In genomic region chr11:98390141-98390540, GRCm38 (mm10) we compare ENCODE assay signal across 29 mouse cellular contexts. TPM values are rescaled to one million over a fixed set of nuclear protein-coding genes. Genes with fewer than 3 reads are reported as not detected.
A peak's percentile ranks its signal among the peaks of the same experiment; 100 is the strongest.
DNase-seq lines count a peak whose midpoint lies in the region; ATAC-seq and TF ChIP-seq lines count a peak whose summit lies in the region.
"Had no signal": no experiment of that assay in that cellular context is flagged by ENCODE, and none has a peak within 500 bp of the region (broad histone marks: within the 10 kb centered on the region; RNA-seq: fewer than 3 reads in every experiment).

No protein-coding gene starts in this region.

- H3K79me2 ChIP-seq in C2C12 (ENCODE audit: control insufficient read depth, insufficient read depth) = no peaks in the 10 kb centered on the region

- 0 out of 2 replicates have a peak overlapping the region, but pooled peaks have one; percentile 13 for H3K9ac ChIP-seq in hindbrain, embryonic 13.5 days
- no peak overlapping the region for H3K9ac ChIP-seq in hindbrain, embryonic 11.5 days (ENCODE audit: low read depth, low read length)
- H3K9ac ChIP-seq: embryonic facial prominence, embryonic 15.5 days; forebrain, embryonic 12.5 days; forebrain, postnatal 0 days; heart, embryonic 15.5 days; kidney, embryonic 15.5 days; limb, embryonic 12.5 days; liver, embryonic 12.5 days; midbrain, embryonic 15.5 days; neural tube, embryonic 15.5 days had no signal

- H3ac ChIP-seq in C2C12 (ENCODE audit: control insufficient read depth, insufficient read length, low read depth) = peak overlapping the region; percentile 22

- ATAC-seq in hindbrain, embryonic 13.5 days (ENCODE audit: low FRiP score) = no peak
- no peak for ATAC-seq in hindbrain, embryonic 11.5 days (ENCODE audit: low FRiP score)
- ATAC-seq: hindbrain, embryonic 16.5 days; liver, embryonic 12.5 days; lung, postnatal 0 days; midbrain, embryonic 15.5 days; Patski had no signal

- no peak for TF ChIP-seq CTCF in C2C12 (IDR thresholded peaks at IDR 0.05; ENCODE audit: control insufficient read depth, insufficient read depth, insufficient read length)

- 73% methylated on average over 12 of the region's 12 CpGs for WGBS in hindbrain, embryonic 13.5 days
- 79% methylated on average over 12 of the region's 12 CpGs for WGBS in hindbrain, embryonic 11.5 days

- peaks cover 38% of the 10 kb centered on the region for H3K4me1 ChIP-seq in hindbrain, embryonic 13.5 days (replicated peaks)
- no peaks in the 10 kb centered on the region for H3K4me1 ChIP-seq in hindbrain, embryonic 11.5 days (replicated peaks; ENCODE audit: control insufficient read depth, insufficient read depth, low read length)
- H3K4me1 ChIP-seq: midbrain, embryonic 15.5 days had no signal

- H3K4me2 ChIP-seq in hindbrain, embryonic 13.5 days = no peak overlapping the region
- no peak overlapping the region for H3K4me2 ChIP-seq in hindbrain, embryonic 11.5 days (replicated peaks; ENCODE audit: low read depth, low read length)
- H3K4me2 ChIP-seq: embryonic facial prominence, embryonic 15.5 days; forebrain, embryonic 12.5 days; heart, embryonic 15.5 days; kidney, embryonic 15.5 days; limb, embryonic 12.5 days; liver, embryonic 12.5 days; midbrain, embryonic 15.5 days; neural tube, embryonic 15.5 days had no signal

- H3K79me3 ChIP-seq in C2C12 (ENCODE audit: low read depth) = no peaks in the 10 kb centered on the region

- no peak overlapping the region for H3K27ac ChIP-seq in hindbrain, embryonic 13.5 days
- no peak overlapping the region for H3K27ac ChIP-seq in hindbrain, embryonic 11.5 days (ENCODE audit: low read depth, low read length)
- H3K27ac ChIP-seq: forebrain, embryonic 12.5 days; heart, embryonic 15.5 days; kidney, embryonic 15.5 days; limb, embryonic 12.5 days; liver, embryonic 12.5 days; macrophage; midbrain, embryonic 15.5 days; neural tube, embryonic 15.5 days had no signal

- peak; percentile 37 for DNase-seq in cerebellum, adult 11-12 months
- no peak for DNase-seq in cerebellum, postnatal 36 days
- peak; percentile 89 for DNase-seq in heart, adult 11 months
- no peak for DNase-seq in heart, adult 8-10 months (ENCODE audit: low spot score)
- no peak for DNase-seq in hindbrain, embryonic 11.5 days (ENCODE audit: low spot score)
- DNase-seq in frontal cortex, adult 2 months (ENCODE audit: extremely low spot score in 1 of 2, low spot score in 1 of 2) = no peak

- H3K9me3 ChIP-seq in hindbrain, embryonic 13.5 days = no peaks in the 10 kb centered on the region
- H3K9me3 ChIP-seq in hindbrain, embryonic 11.5 days (ENCODE audit: control insufficient read depth, low read length) = no peaks in the 10 kb centered on the region
- H3K9me3 ChIP-seq: embryonic facial prominence, embryonic 15.5 days; forebrain, embryonic 12.5 days; heart, embryonic 15.5 days; kidney, embryonic 15.5 days; limb, embryonic 12.5 days; liver, embryonic 12.5 days; midbrain, embryonic 15.5 days; neural tube, embryonic 15.5 days had no signal

- H3K27me3 ChIP-seq in hindbrain, embryonic 13.5 days = peaks cover 78% of the 10 kb centered on the region
- peaks cover 22% of the 10 kb centered on the region for H3K27me3 ChIP-seq in hindbrain, embryonic 11.5 days (ENCODE audit: control insufficient read depth, insufficient read depth, low read length)
- peaks cover 20% of the 10 kb centered on the region for H3K27me3 ChIP-seq in C2C12 (ENCODE audit: control insufficient read depth, insufficient read depth, insufficient read length)
- H3K27me3 ChIP-seq: Patski had no signal

- no peaks in the 10 kb centered on the region for H3K36me3 ChIP-seq in hindbrain, embryonic 13.5 days
- no peaks in the 10 kb centered on the region for H3K36me3 ChIP-seq in hindbrain, embryonic 11.5 days (ENCODE audit: control insufficient read depth, insufficient read depth, low read length)
- H3K36me3 ChIP-seq in C2C12 (ENCODE audit: control insufficient read depth, insufficient read depth) = no peaks in the 10 kb centered on the region
- H3K36me3 ChIP-seq: embryonic facial prominence, embryonic 15.5 days; forebrain, embryonic 12.5 days; heart, embryonic 15.5 days; kidney, embryonic 15.5 days; limb, embryonic 12.5 days; liver, embryonic 12.5 days; midbrain, embryonic 15.5 days; neural tube, embryonic 15.5 days had no signal

- no peak overlapping the region for H3K4me3 ChIP-seq in hindbrain, embryonic 13.5 days
- no peak overlapping the region for H3K4me3 ChIP-seq in hindbrain, embryonic 11.5 days (ENCODE audit: low read depth, low read length)
- H3K4me3 ChIP-seq in C2C12 (ENCODE audit: insufficient read depth, poor library complexity, severe bottlenecking) = no peak overlapping the region
- H3K4me3 ChIP-seq: embryonic facial prominence, embryonic 15.5 days; forebrain, embryonic 12.5 days; heart, embryonic 15.5 days; kidney, embryonic 15.5 days; limb, embryonic 12.5 days; liver, embryonic 12.5 days; midbrain, embryonic 15.5 days; neural tube, embryonic 15.5 days had no signal

TF ChIP-seq in C2C12, 6 proteins besides CTCF, POLR2A, EP300 and RAD21:
- TF ChIP-seq CEBPB (IDR thresholded peaks at IDR 0.05; ENCODE audit: low read depth) (no peak), FOSL1 (IDR thresholded peaks at IDR 0.05; ENCODE audit: insufficient read depth, low read length, poor library complexity, severe bottlenecking) (no peak), USF1 (IDR thresholded peaks at IDR 0.05; ENCODE audit: low read depth) (no peak), MYOG (IDR thresholded peaks at IDR 0.05; ENCODE audit: control insufficient read depth, extremely low read depth, insufficient read length) (no peak), MAX (IDR thresholded peaks at IDR 0.05) (no peak), MYOD1 (IDR thresholded peaks at IDR 0.05; ENCODE audit: control insufficient read depth, insufficient read length, low read depth) (no peak)

RNA-seq across cellular contexts. Expression of gene Pnmt, which starts 3.9 kb away (rescaled TPM):
- 1 to 10 TPM in 3 of 4 experiments, not detected in 1; 1.2 to 1.6 (median 1.4) TPM for total RNA-seq in heart, adult 8-10 months (2022)
- polyA plus RNA-seq in hindbrain, embryonic 13.5 days (2015; fragmentation: Nextera tagmentation; extraction: Ambion mirVana) = 3.2 and 4.2 TPM in 2 replicates
- polyA plus RNA-seq in hindbrain, embryonic 11.5 days (2014; fragmentation: Nextera tagmentation; extraction: Ambion mirVana) = 0.54 and 0.93 TPM in 2 replicates
- 0.04 TPM for polyA plus RNA-seq in C2C12 (2012; fragmentation: generic; extraction: Trizol)
- polyA plus RNA-seq in frontal cortex, adult 2 months (2012; rRNA removed) = 0.84 and 1.1 TPM in 2 replicates
- total RNA-seq: common myeloid progenitor, adult 5-6 weeks; hematopoietic stem cell, adult 5-6 weeks; layer of hippocampus, postnatal 10 days; megakaryocyte-erythroid progenitor cell, adult 5-6 weeks; MEL had no signal
- polyA plus RNA-seq: intestine, embryonic 14.5 days; liver, embryonic 12.5 days; lung, postnatal 0 days; macrophage; Patski; small intestine, adult 2 months; stomach, embryonic 14.5 days had no signal

RNA-seq across cellular contexts. Expression of gene Tcap, which starts 6.5 kb away (rescaled TPM):
- 1,000 to 10,000 TPM; 2,176 to 4,520 (median 3,450) TPM for total RNA-seq in heart, adult 8-10 months (2022)
- 0.21 and 0.35 TPM in 2 replicates for polyA plus RNA-seq in hindbrain, embryonic 13.5 days (2015; fragmentation: Nextera tagmentation; extraction: Ambion mirVana)
- 0.53 and 0.54 TPM in 2 replicates for polyA plus RNA-seq in hindbrain, embryonic 11.5 days (2014; fragmentation: Nextera tagmentation; extraction: Ambion mirVana)
- 0.13 TPM for polyA plus RNA-seq in C2C12 (2012; fragmentation: generic; extraction: Trizol)
- polyA plus RNA-seq in frontal cortex, adult 2 months (2012; rRNA removed) = 9.7 and 14.2 TPM in 2 replicates
- total RNA-seq: common myeloid progenitor, adult 5-6 weeks; forebrain, postnatal 0 days; hematopoietic stem cell, adult 5-6 weeks; megakaryocyte-erythroid progenitor cell, adult 5-6 weeks; MEL had no signal
- polyA plus RNA-seq: forebrain, postnatal 0 days; intestine, embryonic 14.5 days; liver, embryonic 12.5 days; midbrain, embryonic 15.5 days; Patski had no signal

RNA-seq across cellular contexts. Expression of gene Pgap3, which starts 10.1 kb away (rescaled TPM):
- 1 to 10 TPM; 8.2 to 9.6 (median 8.9) TPM for total RNA-seq in heart, adult 8-10 months (2022)
- 9.4 and 10.4 TPM in 2 replicates for polyA plus RNA-seq in hindbrain, embryonic 13.5 days (2015; fragmentation: Nextera tagmentation; extraction: Ambion mirVana)
- 4.3 and 4.5 TPM in 2 replicates for polyA plus RNA-seq in hindbrain, embryonic 11.5 days (2014; fragmentation: Nextera tagmentation; extraction: Ambion mirVana)
- 6.3 TPM for polyA plus RNA-seq in C2C12 (2012; fragmentation: generic; extraction: Trizol)
- 13.7 and 15.2 TPM in 2 replicates for polyA plus RNA-seq in frontal cortex, adult 2 months (2012; rRNA removed)

RNA-seq across cellular contexts. Expression of gene Erbb2, which starts 22.1 kb away (rescaled TPM):
- 1 to 10 TPM; 5.4 to 9.1 (median 8.0) TPM for total RNA-seq in heart, adult 8-10 months (2022)
- 8.4 and 9.9 TPM in 2 replicates for polyA plus RNA-seq in hindbrain, embryonic 13.5 days (2015; fragmentation: Nextera tagmentation; extraction: Ambion mirVana)
- polyA plus RNA-seq in hindbrain, embryonic 11.5 days (2014; fragmentation: Nextera tagmentation; extraction: Ambion mirVana) = 15.5 and 17.2 TPM in 2 replicates
- polyA plus RNA-seq in C2C12 (2012; fragmentation: generic; extraction: Trizol) = 15.4 TPM
- 3.0 and 3.2 TPM in 2 replicates for polyA plus RNA-seq in frontal cortex, adult 2 months (2012; rRNA removed)
- total RNA-seq: common myeloid progenitor, adult 5-6 weeks; hematopoietic stem cell, adult 5-6 weeks; megakaryocyte-erythroid progenitor cell, adult 5-6 weeks; MEL had no signal
- polyA plus RNA-seq: macrophage had no signal

RNA-seq across cellular contexts. Expression of gene Stard3, which starts 32.0 kb away (rescaled TPM):
- total RNA-seq in heart, adult 8-10 months (2022) = 10 to 100 TPM; 17.2 to 28.8 (median 23.7) TPM
- 44.4 and 44.7 TPM in 2 replicates for polyA plus RNA-seq in hindbrain, embryonic 13.5 days (2015; fragmentation: Nextera tagmentation; extraction: Ambion mirVana)
- 40.1 and 43.2 TPM in 2 replicates for polyA plus RNA-seq in hindbrain, embryonic 11.5 days (2014; fragmentation: Nextera tagmentation; extraction: Ambion mirVana)
- 28.3 TPM for polyA plus RNA-seq in C2C12 (2012; fragmentation: generic; extraction: Trizol)
- polyA plus RNA-seq in frontal cortex, adult 2 months (2012; rRNA removed) = 52.3 and 59.1 TPM in 2 replicates

Comparison
In these comparisons a context has a peak if more than half of its experiments do, and no peak if none do; other contexts are left out.
1. DNase-seq: peak in cerebellum, adult 11-12 months (single experiment) and heart, adult 11 months (single experiment); none in cerebellum, postnatal 36 days (0 of 2), heart, adult 8-10 months (single experiment), hindbrain, embryonic 11.5 days (single experiment) and frontal cortex, adult 2 months (0 of 2).